ENCODE assay signal across 19 mouse cellular contexts in the genomic region with DNA sequence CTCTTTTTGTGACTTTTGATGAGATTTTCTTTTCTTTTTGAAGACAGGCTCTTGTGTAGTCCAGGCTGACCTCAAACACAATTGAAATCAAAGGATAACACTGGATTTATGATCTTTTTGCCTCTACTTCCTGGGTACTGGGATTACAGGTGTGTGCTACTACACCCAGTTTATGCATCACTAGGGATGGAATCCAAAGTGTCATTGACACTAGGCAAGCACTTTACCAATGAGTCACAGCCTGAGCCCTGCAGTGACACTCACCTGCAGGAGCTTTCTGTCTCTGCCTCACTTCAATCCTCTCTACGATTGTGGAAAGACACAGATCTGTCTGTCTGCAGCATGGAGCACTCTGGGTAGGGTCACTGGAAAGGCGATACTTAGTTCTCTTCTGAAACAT. TPM values are rescaled to one million over a fixed set of nuclear protein-coding genes. Genes with fewer than 3 reads are reported as not detected.
"Had no signal": no experiment of that assay in that cellular context is flagged by ENCODE, and none has a peak within 500 bp of the region (broad histone marks: within the 10 kb centered on the region; RNA-seq: fewer than 3 reads in every experiment).

No protein-coding gene starts in this region.

- H3K9me3 ChIP-seq: kidney, embryonic 15.5 days; liver, embryonic 13.5 days; neural tube, embryonic 13.5 days had no signal

- H3K27ac ChIP-seq: kidney, embryonic 15.5 days; left cerebral cortex, adult 2 months; liver, embryonic 13.5 days; neural tube, embryonic 13.5 days had no signal

- ATAC-seq: hindbrain, embryonic 16.5 days had no signal

- H3K9ac ChIP-seq: kidney, embryonic 15.5 days; liver, embryonic 13.5 days; lung, embryonic 14.5 days; neural tube, embryonic 13.5 days had no signal

- H3K4me2 ChIP-seq: kidney, embryonic 15.5 days; liver, embryonic 13.5 days; lung, embryonic 14.5 days; midbrain, embryonic 11.5 days; neural tube, embryonic 13.5 days had no signal

- H3K27me3 ChIP-seq: kidney, embryonic 15.5 days; liver, embryonic 13.5 days; neural tube, embryonic 13.5 days had no signal

- H3K36me3 ChIP-seq: kidney, embryonic 15.5 days; liver, embryonic 13.5 days; neural tube, embryonic 13.5 days had no signal

- DNase-seq: kidney, adult 11 months; kidney, adult 8-10 months; kidney, postnatal 10 days; kidney, postnatal 4 days; layer of hippocampus, postnatal 36 days; liver, embryonic 13.5 days; lung, embryonic 14.5 days; lung, postnatal 4 days; midbrain, embryonic 14.5 days; retina, postnatal 1 day; right cerebral cortex, postnatal 25 days; spleen, adult 18-20 months; thymus, postnatal 25 days had no signal

- H3K4me1 ChIP-seq: liver, embryonic 13.5 days; neural tube, embryonic 13.5 days had no signal

- H3K4me3 ChIP-seq: kidney, embryonic 15.5 days; left cerebral cortex, adult 2 months; liver, embryonic 13.5 days; neural tube, embryonic 13.5 days had no signal

RNA-seq across cellular contexts. Expression of a gene that starts 59.3 kb away (rescaled TPM):
- polyA plus RNA-seq: limb, embryonic 11.5 days had no signal
